Mouse (Mus musculus) heart, postnatal 0 days (tissue): ENCODE measurements around the gene Grasp. TPM values are rescaled to one million over a fixed set of nuclear protein-coding genes. Genes with fewer than 3 reads are reported as not detected.
A peak's percentile ranks its signal among the peaks of the same experiment; 100 is the strongest.

Experiments used
- ATAC-seq: fragments of 200-750 bp; cut with Nextera tagmentation; 2 replicates; pipeline ENCODE4 v1.8.0; 2017; ENCODE audit warnings: low read depth, moderate number of reproducible peaks, moderate library complexity; ENCODE audit not compliant: insufficient read depth
- DNase-seq: peaks from one replicate; pipeline ENCODE4 v3.0.0-alpha.2; 2016; ENCODE audit warnings: low spot score
- H3K27ac ChIP-seq: fragments of 300-500 bp; sonication (generic); 2 replicates; pipeline ENCODE4 v1.5.1; 2014; ENCODE audit warnings: low read depth, mild to moderate bottlenecking
- H3K27me3 ChIP-seq: fragments of 300-500 bp; sonication (generic); 2 replicates; pipeline ENCODE4 v1.6.1; 2014; ENCODE audit warnings: low read length, mixed read lengths; ENCODE audit not compliant: control insufficient read depth, insufficient read depth
- H3K36me3 ChIP-seq: fragments of 300-500 bp; sonication (generic); replicated peaks from 2 replicates; pipeline ENCODE4 v1.6.1; 2014; ENCODE audit warnings: low read length, mixed read lengths; ENCODE audit not compliant: control insufficient read depth, insufficient read depth
- H3K4me1 ChIP-seq: fragments of 300-500 bp; sonication (generic); 2 replicates; pipeline ENCODE4 v1.6.1; 2014; ENCODE audit warnings: antibody characterized with exemption; ENCODE audit not compliant: control insufficient read depth, insufficient read depth
- H3K4me2 ChIP-seq: fragments of 300-500 bp; sonication (generic); 2 replicates; pipeline ENCODE4 v1.6.1; 2014; ENCODE audit warnings: low read depth, mild to moderate bottlenecking, low read length, moderate library complexity
- H3K4me3 ChIP-seq: fragments of 300-500 bp; sonication (generic); 2 replicates; pipeline ENCODE4 v1.5.1; 2014; ENCODE audit warnings: low read depth, low read length
- H3K9ac ChIP-seq: fragments of 300-500 bp; sonication (generic); replicated peaks from 2 replicates; pipeline ENCODE4 v1.6.1; 2014; ENCODE audit warnings: low read depth, low read length, mixed read lengths
- H3K9me3 ChIP-seq: fragments of 300-500 bp; sonication (generic); replicated peaks from 2 replicates; pipeline ENCODE4 v1.6.1; 2016; ENCODE audit warnings: low read length; ENCODE audit not compliant: control insufficient read depth
- CTCF ChIP-seq: IDR thresholded peaks from 2 replicates; pipeline ENCODE4 v1.5.1; 2016; ENCODE audit warnings: antibody characterized with exemption, control low read depth, low read depth
- EP300 ChIP-seq: IDR thresholded peaks from 2 replicates; pipeline ENCODE4 v1.6.1; 2016; ENCODE audit warnings: antibody characterized with exemption, low read depth
- WGBS: fragments of 180-500 bp; shearing (Covaris S2); extraction: QIAGEN DNeasy Blood & Tissue Kit; methylation state at CpG from one replicate; pipeline ENCODE4 v1.1.7; 2014; 5-methylcytosine and 5-hydroxymethylcytosine counted together
- microRNA-seq: library from miRNA; unstranded; fragments of <30 nt; microRNA quantifications from one replicate; pipeline ENCODE4, GENCODE M21; 2016
- polyA plus RNA-seq: library from polyadenylated mRNA; unstranded; fragments of >200 nt; fragmentation: Nextera tagmentation; extraction: Ambion mirVana; gene quantifications from 2 replicates; pipeline ENCODE4 v1.2.1, GENCODE M21; 2015
- total RNA-seq: library from RNA; depleted of rRNA; stranded (reverse); fragments of >200 nt; gene quantifications from 2 replicates; pipeline ENCODE4 v1.2.3, GENCODE M21; 2014; ENCODE audit warnings: low replicate concordance; rRNA removed

The Grasp gene
- total and polyA plus RNA-seq, 2 experiments from 2014 or later, result 2.3 to 8.0 TPM

DNA sequence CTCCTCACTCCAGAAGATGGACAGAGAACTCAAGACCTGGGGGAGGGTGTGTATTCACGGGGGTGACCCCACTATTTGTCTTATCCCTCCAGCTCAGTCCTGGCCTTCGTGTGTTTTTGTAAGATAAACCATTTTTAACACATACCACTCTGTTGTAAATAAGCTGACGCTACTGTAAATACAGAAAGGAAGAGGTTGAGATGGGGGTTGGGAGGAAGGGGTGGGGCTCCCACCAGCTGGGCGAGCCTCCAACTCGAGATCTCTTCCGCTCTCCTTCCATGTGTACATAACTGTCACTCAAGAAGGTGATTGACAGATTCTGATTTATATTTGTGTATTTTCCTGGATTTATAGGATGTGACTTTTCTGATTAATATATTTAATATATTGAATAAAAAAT, 50.4 kb downstream of the Grasp start:
- 50% methylated on average over 6 of the region's 6 CpGs for WGBS

DNA sequence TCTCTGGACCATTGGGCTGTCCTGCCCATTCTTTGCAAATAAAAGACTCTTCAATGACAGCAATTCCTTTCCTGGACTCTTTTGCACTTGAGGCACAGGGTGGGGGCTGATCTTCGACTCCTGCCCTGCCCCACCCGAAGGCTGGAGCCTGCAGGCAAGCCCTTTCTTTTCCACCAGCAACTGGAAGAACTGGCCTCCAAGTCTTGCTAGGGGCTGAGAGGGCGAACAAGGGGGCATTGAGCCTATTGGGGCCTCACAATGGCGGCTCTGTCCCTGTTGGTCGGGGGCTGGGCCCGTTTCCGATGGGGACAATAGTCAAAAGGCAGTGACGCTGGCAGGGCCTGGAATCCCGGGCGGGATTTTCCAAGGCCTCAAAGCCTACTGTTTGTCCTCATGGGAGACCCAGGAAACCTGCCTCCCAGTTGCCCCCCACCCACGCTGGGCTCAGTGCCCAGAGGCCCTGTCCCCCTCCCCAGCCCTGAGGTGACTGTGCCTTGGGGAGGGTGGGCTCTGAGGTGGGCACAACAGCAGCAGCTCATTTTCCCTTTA, 53.4 kb downstream of the Grasp start:
- ATAC-seq (no peak), DNase-seq (no peak)
- Histone ChIP-seq H3K36me3 (peaks cover 26% of the 10 kb centered on the region), H3K9me3 (no peaks in the 10 kb centered on the region), H3K27ac (no peak overlapping the region), H3K4me1 (peaks cover 5% of the 10 kb centered on the region; the same call in 1 of the 2 replicates), H3K27me3 (no peaks in the 10 kb centered on the region), H3K9ac (no peak overlapping the region), H3K4me2 (no peak overlapping the region), H3K4me3 (no peak overlapping the region)
- TF ChIP-seq CTCF (no peak), EP300 (no peak)
- 75% methylated on average over 11 of the region's 11 CpGs for WGBS

More for the DNA sequence above, 50.4 kb downstream of the Grasp start:
- H3K36me3 ChIP-seq, result peaks cover 51% of the 10 kb centered on the region
- no peak overlapping the region for H3K4me2 ChIP-seq
- no peaks in the 10 kb centered on the region for H3K27me3 ChIP-seq
- TF ChIP-seq EP300 (no peak), CTCF (no peak)
- no peaks in the 10 kb centered on the region for H3K9me3 ChIP-seq
- DNase-seq (no peak), ATAC-seq (no peak)
- peaks cover under 1% of the 10 kb centered on the region; the same call in 1 of the 2 replicates for H3K4me1 ChIP-seq
- H3K27ac ChIP-seq, result no peak overlapping the region
- H3K9ac ChIP-seq, result no peak overlapping the region
- H3K4me3 ChIP-seq, result no peak overlapping the region

DNA sequence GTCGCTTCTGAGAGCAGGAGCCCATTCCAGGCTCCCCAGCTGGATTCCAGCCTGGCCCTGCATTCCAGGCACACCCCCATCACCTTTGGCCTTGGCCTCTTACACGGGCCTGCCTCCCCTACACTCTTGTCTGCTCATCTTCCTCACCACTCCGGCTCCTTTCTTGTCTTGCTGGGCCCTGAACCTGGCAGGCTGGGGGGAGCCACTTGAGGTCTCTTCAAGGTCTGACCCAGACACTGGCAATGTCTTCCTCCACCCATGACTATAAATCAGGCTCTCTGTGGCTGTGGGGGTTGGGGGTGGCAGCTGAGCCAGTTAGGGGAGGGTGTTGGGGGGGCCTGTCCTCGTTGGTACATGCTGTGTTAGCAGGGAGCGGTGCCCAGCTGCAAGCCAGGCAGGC, 54.6 kb downstream of the Grasp start:
- DNase-seq, result no peak
- no peaks in the 10 kb centered on the region for H3K9me3 ChIP-seq
- H3K9ac ChIP-seq, result no peak overlapping the region
- peaks cover 5% of the 10 kb centered on the region; the same call in 1 of the 2 replicates for H3K4me1 ChIP-seq
- no peak overlapping the region for H3K4me3 ChIP-seq
- H3K36me3 ChIP-seq, result peaks cover 14% of the 10 kb centered on the region
- WGBS, result 47% methylated on average over 5 of the region's 5 CpGs
- TF ChIP-seq CTCF, result no peak
- no peak for TF ChIP-seq EP300
- H3K27ac ChIP-seq, result no peak overlapping the region
- H3K27me3 ChIP-seq, result no peaks in the 10 kb centered on the region
- no peak for ATAC-seq
- no peak overlapping the region for H3K4me2 ChIP-seq

DNA sequence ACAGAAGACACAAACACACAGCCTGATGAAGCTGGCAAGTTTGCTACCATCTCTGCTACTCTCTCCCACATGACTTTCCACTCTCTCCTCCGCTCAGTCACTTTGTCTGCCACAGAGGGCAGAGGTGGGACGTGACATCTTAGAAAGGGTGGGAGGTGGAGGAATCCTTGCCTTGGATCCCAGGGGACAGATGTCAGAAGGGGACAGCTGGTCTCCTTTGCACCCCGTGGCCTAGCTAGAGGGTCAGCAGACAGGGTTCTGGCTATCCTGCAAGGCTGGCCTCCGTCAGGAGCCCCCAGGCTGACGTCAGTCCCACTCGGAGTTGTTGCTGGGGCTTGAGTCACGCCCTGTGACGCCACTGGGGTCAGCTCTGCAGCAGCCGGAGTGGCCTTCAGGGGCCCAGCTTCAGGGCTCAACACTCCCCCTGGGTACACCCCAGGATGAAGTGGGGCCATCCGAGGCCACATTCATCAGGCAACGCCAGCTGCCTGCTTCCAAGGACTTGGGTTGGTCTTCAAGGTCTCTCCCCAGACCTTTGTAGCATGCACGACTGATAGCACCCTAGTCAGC, 55.5 kb downstream of the Grasp start:
- peaks cover 5% of the 10 kb centered on the region; the same call in 1 of the 2 replicates for H3K36me3 ChIP-seq
- WGBS, result 45% methylated on average over 12 of the region's 12 CpGs
- peaks cover 5% of the 10 kb centered on the region; the same call in 1 of the 2 replicates for H3K4me1 ChIP-seq
- H3K27ac ChIP-seq, result 0 out of 2 replicates have a peak overlapping the region, but pooled peaks have one; percentile 22
- H3K27me3 ChIP-seq, result no peaks in the 10 kb centered on the region
- no peak for DNase-seq
- TF ChIP-seq CTCF (no peak), EP300 (no peak)
- no peak overlapping the region for H3K4me3 ChIP-seq
- no peak for ATAC-seq
- H3K4me2 ChIP-seq, result no peak overlapping the region
- no peaks in the 10 kb centered on the region for H3K9me3 ChIP-seq
- no peak overlapping the region for H3K9ac ChIP-seq

Small RNAs within 50 kb of the gene (microRNA-seq; reads per million reads assigned to microRNA genes)
- gene Mir6962, result 0.54 reads per million

Other genes starting within 250 kb of the Grasp start
- gene Gm47841, start 176.8 kb upstream of the Grasp start, total RNA-seq, result not detected in 2 replicates
- gene Gm47841, start 176.8 kb upstream of the Grasp start, polyA plus RNA-seq, result not detected in 2 replicates
- gene Fignl2, start 145.6 kb upstream of the Grasp start, total RNA-seq, result 3.9 and 4.1 TPM in 2 replicates
- 0.05 and 0.12 TPM in 2 replicates for gene Fignl2, start 145.6 kb upstream of the Grasp start, polyA plus RNA-seq
- not detected in 2 replicates for gene Ankrd33, start 108.4 kb upstream of the Grasp start, total RNA-seq
- gene Ankrd33, start 108.4 kb upstream of the Grasp start, polyA plus RNA-seq, result not detected in 2 replicates
- 18.6 and 36.0 TPM in 2 replicates for gene Acvrl1, start 95.7 kb upstream of the Grasp start, total RNA-seq
- gene Acvrl1, start 95.7 kb upstream of the Grasp start, polyA plus RNA-seq, result 9.3 and 10.4 TPM in 2 replicates
- 22.3 and 25.9 TPM in 2 replicates for gene Acvr1b, start 50.1 kb upstream of the Grasp start, total RNA-seq
- 5.2 and 5.8 TPM in 2 replicates for gene Acvr1b, start 50.1 kb upstream of the Grasp start, polyA plus RNA-seq
- gene Nr4a1, start 30.1 kb downstream of the Grasp start, total RNA-seq, result 40.2 and 56.0 TPM in 2 replicates
- 7.4 and 8.6 TPM in 2 replicates for gene Nr4a1, start 30.1 kb downstream of the Grasp start, polyA plus RNA-seq
- gene Atg101, start 60.1 kb downstream of the Grasp start, total RNA-seq, result 43.7 and 61.6 TPM in 2 replicates
- 48.6 and 53.4 TPM in 2 replicates for gene Atg101, start 60.1 kb downstream of the Grasp start, polyA plus RNA-seq
- 6.5 and 8.4 TPM in 2 replicates for gene 6030408B16Rik, start 69.0 kb downstream of the Grasp start, total RNA-seq
- 6.4 and 8.1 TPM in 2 replicates for gene 6030408B16Rik, start 69.0 kb downstream of the Grasp start, polyA plus RNA-seq
- gene Krt80, start 146.0 kb downstream of the Grasp start, total RNA-seq, result 5.9 and 12.0 TPM in 2 replicates
- 1.8 and 2.2 TPM in 2 replicates for gene Krt80, start 146.0 kb downstream of the Grasp start, polyA plus RNA-seq
- 6.6 and 24.8 TPM in 2 replicates for gene Krt7, start 186.9 kb downstream of the Grasp start, total RNA-seq
- 10.2 and 10.4 TPM in 2 replicates for gene Krt7, start 186.9 kb downstream of the Grasp start, polyA plus RNA-seq
- gene Krt87, start 214.6 kb downstream of the Grasp start, total RNA-seq, result not detected in 2 replicates
- gene Krt87, start 214.6 kb downstream of the Grasp start, polyA plus RNA-seq, result not detected in 2 replicates
- not detected in 2 replicates for gene Krt88, start 223.6 kb downstream of the Grasp start, total RNA-seq
- gene Krt88, start 223.6 kb downstream of the Grasp start, polyA plus RNA-seq, result not detected in 2 replicates
- gene Krt81, start 239.6 kb downstream of the Grasp start, total RNA-seq, result not detected in 2 replicates
- not detected in 2 replicates for gene Krt81, start 239.6 kb downstream of the Grasp start, polyA plus RNA-seq
- gene Krt86, start 249.3 kb downstream of the Grasp start, total RNA-seq, result not detected in 2 replicates
- not detected in 2 replicates for gene Krt86, start 249.3 kb downstream of the Grasp start, polyA plus RNA-seq